Mouse (Mus musculus): ENCODE data around the gene Spg20.

DNA sequence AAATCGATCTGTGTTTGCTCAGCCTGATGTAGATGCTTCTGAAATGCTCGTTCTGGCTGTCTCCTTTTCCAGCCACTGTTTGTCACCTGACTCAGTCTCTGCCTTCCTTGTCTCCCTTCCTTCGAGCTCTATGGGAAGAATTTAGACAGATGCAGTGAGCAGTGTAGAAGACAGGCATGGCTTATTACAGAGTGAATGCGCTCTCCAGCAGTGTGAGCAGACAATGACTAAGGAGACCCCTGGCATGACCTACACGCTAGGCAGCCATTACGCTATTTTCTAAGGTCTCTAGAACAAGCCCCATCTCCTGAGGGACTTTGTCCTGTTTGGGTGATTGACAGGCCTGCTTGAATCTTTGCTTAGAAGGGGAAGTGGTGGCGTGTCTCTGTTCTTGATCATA, 49.2 kb downstream of the Spg20 start:
- no peak for TF ChIP-seq CTCF (IDR thresholded peaks at IDR 0.05; ENCODE audit: low read depth)
- TF ChIP-seq EP300 (IDR thresholded peaks at IDR 0.05; ENCODE audit: low read depth) = no peak

All from liver, embryonic 14.5 days (tissue).